Mouse (Mus musculus) Muller cell, postnatal 12 days (primary cell): ENCODE measurements around the gene Ppif.

Experiments
- DNase-seq: peaks from one replicate; pipeline ENCODE4 v3.0.0-alpha.2; 2015; ENCODE audit errors: inconsistent ontology term

The Ppif gene

DNA sequence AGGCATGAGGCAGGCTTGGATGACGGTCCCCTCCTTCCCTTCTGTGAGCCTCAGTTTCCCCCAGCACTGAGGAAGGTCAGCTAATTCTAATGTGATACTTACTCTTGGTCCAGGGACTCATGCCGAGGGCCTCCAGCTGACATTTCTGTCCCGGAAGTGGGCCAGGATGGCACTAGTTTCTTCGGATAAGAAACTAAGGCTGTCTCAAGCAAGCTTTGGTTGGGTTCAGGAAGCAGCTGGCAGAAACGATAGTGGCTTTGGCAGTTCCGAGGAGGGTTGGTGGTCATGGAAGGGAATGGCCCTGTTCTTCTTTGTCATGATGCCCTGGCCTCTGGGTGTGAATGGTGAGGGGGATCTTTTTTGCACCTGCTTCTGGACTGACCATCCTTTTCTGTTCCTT is 1.1 kb downstream of the Ppif start:
- no peak for DNase-seq

DNA sequence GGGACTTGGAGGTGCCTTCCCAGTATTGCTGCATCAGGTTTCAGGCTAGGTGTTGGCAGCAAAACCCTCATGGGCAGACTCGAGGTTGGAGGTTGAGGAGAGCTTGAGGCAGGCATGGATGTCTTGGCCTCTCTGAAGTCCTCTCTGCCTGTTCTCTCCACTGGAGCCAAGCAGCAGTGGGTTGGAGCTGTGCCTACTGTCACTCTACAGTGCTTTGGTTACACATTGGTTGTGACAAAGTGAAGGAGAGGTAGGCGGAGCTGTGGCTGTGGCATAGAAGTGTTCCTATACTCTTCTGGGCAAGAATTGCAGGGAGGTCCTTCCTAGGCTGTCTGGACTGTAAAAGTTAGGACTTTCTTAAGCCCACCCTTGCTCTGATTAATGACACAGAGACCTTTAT is 2.4 kb downstream of the Ppif start:
- DNase-seq, result no peak

DNA sequence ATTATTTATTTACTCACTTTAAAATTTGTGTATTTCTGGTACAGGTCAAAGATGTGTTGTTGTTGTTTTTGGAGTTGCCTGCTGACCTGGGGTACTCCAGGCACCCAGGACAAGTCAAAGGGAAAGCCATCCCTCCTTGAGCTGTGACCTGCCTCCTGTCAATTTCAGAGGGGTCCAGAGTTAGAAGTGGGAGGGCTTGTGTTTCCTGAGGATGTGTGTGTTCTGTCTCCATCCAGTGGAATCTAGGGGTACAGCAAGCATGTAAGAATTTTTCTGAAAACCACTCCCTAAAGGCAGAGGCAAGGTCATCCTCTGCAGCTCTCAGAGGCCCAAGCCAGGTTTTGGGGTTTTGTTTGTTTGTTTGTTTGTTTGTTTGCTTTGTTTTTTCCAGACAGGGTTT is 8.0 kb downstream of the Ppif start:
- no peak for DNase-seq

DNA sequence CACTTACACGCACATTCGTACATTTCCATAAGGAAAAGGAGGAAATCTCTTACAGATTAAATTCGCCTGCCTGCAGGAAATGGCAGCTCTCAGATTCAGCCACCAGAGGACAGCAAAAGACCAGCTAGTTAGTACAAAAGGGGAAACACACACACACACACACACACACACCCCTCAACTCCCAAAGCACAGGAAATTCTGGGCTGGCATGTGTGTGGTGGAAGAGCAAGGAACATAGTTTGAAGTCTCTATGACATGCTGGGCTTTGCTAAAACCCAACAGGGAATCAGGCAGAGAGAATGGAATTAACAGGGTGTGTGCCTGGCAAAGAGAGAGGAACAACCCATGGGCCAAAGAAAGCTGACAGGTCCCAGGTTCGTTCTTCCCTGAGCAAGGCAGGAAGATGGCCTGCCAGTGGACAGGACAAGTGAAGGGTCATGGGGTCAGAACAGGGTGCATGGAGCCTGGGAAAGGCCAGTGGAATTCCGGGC is 13.8 kb downstream of the Ppif start:
- DNase-seq, result peak; percentile 65

DNA sequence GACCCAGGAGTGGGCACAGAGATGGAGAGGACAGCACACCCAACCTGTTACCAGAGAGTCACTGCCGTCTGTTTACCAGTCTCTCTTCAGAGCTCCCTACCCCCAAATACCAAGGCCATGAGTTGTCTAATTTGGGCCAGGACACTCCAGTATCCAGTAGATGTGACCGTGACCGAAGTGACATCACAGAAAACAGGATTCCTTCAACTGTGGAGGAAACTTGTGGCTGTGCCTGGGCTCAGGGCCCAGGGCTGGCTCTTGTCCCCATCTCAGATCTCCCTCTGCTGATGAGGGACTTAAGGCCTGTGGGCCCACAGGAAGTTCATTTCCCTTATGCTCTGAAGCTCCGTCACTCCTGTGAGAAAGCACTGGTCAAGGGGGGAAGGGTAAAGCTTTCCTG is 14.5 kb downstream of the Ppif start:
- peak; percentile 92 for DNase-seq

DNA sequence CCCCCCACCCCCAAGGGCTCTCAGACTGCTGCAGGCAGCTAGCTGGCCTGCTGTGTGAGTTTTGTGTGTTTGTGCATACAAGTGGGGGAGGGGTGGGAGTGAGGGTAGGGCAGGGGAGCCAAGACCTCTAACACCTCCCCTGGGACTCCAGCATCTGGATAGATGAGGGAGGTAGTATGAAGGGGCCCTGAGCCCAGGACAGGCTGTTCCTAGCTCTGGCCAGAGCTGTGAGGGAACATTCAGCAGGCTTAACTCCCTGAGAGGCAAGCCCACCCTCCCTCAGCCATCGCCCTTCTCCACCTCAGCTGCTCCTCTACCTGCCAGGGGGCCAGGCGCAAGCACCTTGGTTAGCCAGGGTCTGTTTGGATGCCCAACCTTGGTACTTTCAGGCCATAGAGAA is 15.0 kb downstream of the Ppif start:
- DNase-seq, result no peak

DNA sequence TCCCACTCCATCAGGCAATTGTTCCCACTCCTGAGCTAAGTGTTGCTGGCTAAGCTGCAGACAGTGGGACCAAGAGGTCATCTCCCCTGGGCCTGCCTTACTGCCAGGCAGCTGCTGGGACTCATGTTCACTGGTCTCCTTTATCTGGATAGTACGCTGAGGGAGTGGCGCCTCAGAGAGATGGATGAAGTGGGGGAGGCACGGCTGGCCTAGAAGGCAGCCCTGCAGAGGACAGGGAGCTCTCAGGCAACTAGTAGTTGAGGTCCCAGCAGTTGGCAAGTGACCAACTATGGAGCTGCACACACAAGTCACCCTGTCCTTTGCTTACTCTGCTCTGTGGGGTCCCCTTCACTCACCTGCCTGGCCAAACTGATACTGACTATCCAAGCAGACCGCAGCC is 16.1 kb downstream of the Ppif start:
- no peak for DNase-seq

DNA sequence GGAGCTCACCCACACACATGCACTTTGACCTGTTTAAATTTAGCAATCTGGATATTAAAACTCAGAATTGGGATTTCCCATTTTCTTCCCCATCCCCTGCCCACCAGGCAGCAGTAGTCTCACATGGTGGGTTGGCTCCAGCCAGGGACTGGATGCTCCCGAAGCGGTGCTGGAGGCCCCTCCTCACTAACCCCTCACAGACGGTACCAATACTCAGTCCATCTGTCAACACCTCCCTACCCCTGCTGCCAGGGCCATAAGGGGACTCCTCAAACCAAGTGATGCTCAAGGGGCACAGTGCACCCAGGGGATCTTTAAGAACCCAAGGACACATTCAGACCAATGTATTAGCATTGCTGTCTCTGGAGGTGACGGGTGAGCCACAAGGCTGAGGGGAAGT is 16.7 kb downstream of the Ppif start:
- DNase-seq, result no peak

DNA sequence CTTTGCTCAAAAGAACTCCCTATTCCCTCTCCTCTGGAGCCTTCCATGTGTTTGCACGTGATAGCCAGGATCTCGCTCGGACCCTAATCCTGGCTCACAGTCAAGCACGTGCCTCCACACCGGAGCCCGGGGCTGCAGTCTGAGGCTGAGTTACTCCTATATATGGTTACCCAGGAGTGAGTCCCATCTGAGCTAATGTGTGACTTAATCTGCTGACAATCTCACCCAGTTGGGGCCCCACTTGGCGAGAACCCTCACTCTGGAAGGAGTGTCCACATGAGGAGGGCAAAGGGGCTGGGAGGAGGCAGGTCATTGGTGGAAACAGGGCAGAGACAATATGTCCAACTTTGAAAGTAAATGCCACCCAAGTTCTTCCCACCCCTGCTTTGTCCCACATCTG is 17.2 kb downstream of the Ppif start:
- peak; percentile 57 for DNase-seq

DNA sequence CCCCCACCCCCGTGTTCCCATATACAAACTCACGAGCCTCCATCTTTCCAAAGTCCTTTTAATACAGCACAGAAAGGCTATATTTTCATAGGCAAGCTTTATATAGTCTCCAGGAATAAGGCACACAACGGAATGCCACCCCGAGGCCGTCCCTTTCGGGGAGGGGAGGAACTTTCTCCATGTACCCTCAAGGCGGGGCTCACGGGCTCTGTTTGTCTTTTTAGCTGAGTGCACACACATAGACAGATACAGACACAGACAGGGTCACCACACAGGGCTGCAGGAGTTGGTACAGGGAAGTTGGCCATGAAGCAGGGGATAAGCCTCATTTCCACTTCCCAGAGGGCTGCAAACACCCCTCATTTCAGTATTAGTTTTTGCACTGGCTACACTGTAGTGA is 17.6 kb downstream of the Ppif start:
- no peak for DNase-seq

DNA sequence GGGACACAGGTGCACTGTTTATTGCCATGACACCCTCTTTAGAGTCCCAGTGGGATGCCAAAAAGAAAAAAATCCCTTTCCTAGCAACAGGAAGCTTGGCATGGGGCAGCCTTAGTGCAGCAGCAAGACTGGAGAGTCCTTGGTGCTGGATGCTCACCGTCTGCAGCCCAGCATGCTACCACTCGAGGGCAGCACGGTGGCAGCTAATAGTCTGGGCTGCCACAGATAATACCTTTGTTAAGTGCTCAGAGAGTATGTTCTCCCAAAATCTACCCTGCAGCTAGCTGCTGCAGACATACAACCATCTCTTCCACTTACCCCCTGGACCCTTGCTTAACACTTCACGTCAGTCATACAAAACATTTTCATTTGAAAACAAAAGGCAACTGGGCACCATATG is 19.5 kb downstream of the Ppif start:
- no peak for DNase-seq

DNA sequence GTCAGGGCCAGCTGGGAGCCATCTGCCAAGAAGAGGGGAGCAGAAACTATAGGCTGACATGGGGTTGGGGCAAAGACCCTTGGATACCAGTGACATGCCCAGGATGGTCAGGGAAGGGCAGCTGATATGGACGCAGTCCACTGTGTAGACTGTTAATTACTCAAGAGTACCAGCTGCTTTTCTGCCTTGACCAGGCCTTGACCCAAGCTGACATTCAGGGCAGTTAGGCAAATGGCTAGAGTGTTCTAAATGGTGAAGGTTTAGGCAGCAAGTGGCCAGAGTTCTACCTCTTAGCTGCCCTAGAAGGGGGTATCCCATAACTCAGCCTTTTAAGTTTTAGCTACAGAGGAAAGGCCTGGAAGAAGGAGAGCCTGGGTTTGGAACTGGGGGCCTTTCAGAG is 22.6 kb downstream of the Ppif start:
- DNase-seq, result no peak

DNA sequence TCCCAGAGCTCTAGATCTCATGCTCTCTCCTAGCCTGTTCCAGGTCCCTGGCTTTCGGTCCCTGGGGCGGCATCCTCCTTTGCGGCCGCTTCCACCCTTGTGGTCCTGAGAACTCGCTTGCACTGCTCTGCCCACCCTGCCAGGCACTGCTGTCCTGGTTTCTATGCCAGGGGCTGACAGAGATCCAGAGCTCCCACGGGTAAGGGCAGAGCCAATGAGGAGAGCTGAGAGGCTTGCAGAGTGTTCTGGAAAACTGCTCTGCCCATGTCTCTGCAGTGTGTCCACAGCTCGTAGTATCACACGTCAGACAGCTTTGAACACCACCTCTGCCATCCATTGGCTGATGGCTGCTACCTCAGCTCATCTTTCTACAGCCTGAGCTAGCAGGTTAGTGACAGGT is 23.8 kb downstream of the Ppif start:
- DNase-seq, result no peak

DNA sequence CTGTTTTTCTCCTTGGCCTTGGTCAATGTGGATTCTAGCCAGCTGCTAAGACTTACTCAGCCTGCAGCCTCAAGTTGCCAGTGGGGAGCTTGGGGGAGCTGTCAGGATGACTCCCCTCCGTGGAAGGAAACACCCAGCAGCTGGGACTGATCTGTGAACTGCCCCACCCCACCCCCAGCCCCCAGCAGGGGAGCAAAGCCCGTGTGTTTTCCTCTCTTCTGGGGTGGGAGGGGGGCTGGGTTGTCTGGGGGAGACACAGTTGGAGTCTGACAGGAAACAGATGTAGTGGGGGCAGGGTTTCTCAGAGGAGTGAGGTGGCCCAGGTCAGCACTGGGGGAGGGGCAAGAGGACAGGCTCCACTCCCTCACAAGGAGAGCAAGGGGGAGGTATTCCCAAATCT is 24.5 kb downstream of the Ppif start:
- no peak for DNase-seq

DNA sequence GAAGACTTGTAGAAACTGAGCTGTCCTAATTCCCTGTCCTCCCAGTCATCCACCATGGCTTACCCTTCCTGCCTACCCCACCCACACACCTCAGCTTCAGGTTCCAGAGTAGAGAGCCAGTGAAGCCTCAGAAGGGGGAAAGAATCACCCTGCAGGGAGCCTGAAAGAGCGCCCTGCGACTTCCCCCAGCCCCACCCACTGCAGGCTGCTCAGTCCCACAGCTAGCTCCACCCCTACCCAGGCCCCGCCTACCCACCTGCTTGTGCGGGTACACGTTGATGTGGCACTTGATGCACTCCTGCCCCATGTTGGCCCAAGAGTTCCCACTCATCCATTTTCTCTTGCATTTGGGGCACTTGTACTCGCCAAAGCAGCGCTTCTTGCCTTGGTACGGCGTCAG is 25.4 kb downstream of the Ppif start:
- DNase-seq, result no peak

DNA sequence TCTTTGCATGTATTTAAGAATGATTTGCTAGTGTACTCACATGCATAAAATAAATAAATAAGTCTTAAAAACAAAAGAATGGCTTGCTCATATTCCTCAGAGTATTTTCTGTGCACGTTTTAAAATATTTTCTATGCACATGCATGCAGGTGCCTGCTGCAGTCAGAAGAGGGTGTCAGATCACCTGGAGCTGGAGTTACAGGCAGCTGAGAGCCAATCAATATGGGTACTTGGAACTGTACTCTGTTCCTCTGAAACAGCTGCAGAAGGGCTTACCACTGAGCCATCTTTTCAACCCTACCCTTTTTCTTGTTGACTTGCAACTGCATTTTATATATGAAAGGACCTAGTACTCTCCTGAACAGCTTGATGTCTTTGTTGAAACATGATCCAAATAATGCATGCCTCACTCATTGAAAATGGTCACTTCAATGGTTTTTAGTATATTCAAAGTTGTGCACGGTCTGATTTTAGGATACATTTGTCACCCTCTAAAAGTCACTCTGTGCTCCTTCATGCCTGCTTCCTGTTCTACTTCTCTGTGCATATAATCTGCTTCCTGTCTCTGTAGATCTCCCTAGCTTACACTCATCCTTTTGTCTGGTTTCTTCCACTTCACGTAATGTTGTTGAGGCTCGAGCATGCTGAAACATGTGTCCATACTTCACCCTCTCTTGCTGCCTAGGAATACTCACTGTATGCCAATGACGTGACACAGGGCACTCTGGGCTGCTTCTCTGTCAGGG is 27.2 kb downstream of the Ppif start:
- no peak for DNase-seq

DNA sequence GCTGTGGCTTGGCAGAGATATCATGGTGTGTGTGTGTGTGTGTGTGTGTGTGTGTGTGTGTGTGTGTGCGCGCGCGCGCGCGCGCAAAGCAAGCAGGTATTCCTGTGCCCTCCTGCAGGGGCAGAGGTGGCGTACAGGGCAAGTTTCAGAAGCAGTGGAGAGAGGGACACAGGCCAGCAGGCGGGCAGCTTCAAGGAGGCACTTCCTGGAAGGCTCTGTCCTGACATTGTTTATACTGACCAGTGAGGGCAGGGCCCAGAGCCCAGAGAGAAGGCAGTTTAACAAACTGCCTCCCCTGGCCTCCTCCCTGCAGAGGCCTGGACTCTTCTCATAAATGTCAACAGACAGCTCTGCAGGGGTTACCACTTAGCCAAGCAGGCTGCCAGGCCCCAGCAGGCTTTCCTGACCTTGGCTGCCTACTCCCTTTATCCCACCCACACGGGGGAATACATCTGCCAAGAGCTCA is 31.1 kb downstream of the Ppif start:
- peak; percentile 85 for DNase-seq

DNA sequence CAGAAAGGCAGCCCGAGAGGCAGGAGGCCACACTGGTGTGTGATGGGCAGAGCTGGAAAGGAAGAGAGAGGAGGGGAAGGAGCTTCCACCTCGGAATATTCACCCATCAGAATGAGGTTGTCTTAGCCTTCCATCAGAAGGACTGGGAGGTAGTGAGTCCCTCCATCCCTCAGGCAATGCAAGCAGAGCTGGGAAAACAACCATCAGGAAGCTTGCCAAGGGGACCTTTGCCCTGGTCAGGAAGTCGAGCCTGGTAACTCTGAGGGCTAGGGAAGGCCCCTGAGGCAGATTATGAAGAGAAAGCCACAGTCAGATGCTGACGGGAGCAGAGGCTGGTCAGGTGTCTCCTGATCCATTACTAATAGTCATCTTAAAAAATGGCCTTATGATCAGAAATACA is 31.7 kb downstream of the Ppif start:
- peak; percentile 51 for DNase-seq

DNA sequence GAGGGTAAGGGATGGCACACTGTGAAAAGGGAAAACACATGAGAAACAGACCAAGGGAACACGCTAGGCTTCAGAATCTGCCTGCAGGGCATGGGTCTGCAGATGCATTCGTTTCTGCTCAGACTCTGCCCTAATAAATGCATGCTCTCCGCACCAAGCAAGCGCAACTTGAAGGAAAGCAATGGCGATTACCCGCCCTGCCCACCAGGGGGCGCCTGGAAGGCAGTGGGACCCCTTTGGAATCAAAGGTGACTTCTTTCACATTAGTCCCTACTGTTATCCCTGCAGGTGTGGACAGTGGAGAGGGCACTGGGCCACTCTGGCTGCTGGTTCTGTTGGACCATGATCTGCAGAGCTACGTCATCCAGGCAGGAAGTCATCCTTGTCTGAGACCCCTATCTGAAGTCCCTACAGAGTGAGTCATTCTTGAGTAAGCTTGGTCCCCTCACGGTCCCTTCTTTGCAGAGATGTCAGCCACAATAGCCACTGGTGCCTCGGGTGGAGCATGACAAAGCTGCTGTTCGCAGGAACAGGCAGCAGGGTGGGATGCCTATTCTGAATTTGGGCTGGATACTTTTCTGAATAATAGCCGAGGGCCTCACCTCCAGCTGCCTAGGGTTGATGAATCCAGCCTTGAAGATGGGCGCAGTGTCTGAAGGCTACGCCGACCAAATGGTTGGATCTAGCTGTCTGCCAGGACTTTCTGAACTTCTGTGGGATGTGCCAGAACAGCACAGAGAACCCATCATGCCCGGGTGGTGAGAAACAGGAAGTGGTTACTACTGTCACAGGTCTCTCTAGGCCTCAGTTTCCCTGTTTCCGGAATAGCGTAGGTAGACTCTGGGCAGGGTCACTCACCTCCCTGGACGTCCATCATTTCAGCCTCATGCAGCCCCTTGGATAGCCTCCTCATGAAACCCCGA is 32.5 kb downstream of the Ppif start:
- peak; percentile 74 for DNase-seq

DNA sequence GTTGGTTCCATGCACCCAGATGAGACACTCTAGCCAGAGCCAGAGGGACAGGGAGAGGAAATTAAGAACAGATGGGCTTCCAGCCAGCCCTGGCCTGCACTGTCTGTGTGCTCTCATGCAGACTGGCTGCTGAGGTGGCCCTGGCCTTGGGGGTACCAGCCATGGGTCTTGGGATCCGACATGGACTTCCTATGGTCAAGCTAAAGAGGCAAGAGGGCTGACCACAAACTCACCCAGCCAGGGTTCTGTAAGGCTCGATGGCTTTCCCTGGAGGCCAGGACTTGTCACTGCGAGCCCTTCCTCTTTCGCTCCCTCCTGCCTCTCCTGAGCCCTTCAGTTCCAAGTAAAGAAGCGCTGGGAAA is 33.2 kb downstream of the Ppif start:
- DNase-seq, result no peak

DNA sequence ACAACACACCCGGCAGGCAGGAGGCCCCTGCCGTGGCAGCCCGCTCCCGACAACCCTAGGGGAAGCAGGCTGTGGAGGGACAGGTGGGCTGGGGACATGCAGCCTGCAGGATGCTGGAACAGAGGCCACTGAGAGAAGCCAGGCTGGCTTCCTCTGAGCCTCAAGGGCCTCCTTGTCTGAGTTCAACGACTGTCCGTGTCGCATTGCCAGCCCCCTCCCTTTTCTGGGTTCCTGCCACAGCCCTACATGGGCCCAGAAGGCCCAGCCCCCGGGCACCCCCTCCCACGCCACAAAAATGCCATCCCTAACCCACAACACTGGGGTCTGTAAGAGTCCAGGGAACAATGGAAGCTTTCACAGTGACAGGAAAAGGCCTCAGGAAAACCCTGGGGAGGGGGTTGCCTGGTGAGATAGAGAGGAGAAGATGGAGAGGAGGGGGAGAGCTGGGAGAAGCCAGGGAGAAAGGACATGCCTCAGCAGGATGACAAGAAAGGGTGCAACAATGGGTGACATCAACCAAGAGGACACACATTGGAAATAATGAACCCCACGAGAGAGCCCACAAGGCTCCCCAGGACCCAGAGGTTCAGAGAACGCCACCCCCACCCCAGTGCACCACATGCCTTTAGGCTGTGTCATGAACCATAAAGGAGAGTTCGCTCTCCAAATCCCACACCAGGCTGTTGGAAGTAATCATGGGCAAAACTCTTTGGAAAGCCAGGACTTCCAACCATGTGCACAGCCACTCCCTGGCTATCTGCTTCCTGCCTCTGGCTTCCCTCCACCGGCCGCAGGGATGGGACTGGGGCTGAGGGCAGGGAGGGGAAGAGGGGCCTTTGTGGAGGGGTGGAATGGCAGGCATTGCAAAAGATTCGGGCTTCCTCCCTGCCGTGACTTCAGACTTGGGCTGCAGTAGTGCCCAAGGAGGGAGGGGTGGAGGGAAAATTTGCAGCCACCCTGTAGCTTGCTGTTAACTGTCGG is 41.1 kb downstream of the Ppif start:
- peak; percentile 99 for DNase-seq

DNA sequence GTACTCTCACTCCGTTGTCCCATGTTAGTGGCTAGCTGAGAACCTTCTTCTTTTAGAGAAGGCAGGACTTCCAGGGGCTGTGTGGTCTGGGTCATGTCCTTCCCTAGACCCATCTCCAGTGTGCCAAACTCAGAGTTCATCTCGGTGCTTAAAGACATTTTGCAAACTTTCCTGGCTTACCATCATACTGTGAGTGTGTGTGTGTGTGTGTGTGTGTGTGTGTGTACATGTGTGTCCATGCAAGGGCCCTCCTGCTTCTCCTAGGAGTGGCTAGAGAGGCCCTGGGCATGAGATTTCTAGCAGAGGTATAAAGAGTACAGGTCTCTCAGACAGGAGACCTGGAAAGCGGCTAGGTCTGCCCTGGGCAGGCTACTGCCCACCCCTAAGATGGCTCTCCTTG is 42.2 kb downstream of the Ppif start:
- DNase-seq, result no peak
